Mouse (Mus musculus) embryo, embryonic 9.5 days (tissue): ENCODE measurements around the gene Prkcb.

ENCODE experiments used
- DNase-seq: peaks from one replicate; pipeline ENCODE4 v3.0.0-alpha.2; 2017; ENCODE audit errors: extremely low spot score

The Prkcb gene

DNA sequence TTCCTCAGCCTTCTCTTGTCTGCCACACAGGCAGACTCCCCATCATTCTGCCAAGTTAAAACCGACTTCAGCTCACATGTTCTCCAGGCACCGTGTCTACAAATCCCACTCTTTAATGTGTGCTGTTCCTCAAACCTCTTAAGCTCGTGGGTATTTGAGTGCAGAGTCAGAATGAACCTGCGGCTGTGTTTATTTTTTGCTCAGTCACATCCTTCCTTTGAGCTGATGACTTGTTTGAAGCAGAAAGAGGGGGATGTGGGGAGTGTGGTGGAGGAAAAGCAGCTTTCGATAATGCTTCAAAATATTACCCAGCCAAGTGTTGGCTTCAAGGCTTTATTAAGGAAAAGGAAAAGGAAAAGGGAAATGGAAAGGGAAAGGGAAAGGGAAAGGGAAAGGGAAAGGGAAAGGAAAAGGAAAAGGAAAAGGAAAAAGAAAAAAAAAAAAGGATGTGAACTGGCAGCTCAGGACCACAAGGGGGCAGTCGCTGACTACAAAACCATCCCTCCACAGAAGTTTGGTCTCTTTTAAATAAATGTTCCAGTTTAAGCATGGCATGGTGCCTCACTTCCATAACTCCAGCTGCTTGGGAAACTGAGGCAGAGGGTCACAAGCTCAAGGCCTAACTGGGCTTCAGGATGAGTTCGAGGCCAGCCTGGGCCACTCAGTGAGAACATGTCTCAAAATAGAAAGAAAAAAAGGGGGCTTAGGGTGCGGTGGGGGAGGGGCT lies 177.4 kb downstream of the Prkcb start:
- peak; percentile 27 for DNase-seq

DNA sequence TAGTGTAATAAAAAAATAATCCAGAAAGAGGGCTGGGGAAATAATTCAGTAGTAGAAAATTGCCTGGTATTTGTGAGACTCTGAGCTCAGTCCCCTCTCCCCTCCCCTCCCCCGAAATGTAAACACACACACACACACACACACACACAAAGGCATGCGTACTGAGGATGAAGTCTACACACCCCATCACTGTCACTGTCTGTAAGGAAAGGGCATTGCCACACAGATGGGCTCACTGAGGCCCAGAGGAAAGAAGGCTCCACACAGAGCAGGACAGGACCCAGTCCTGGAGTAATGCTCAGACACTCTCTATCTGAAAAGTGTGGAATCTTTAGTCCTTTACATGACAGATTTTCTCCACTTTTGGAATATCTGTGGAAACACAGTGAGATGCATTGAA lies 178.2 kb downstream of the Prkcb start:
- DNase-seq, result no peak

DNA sequence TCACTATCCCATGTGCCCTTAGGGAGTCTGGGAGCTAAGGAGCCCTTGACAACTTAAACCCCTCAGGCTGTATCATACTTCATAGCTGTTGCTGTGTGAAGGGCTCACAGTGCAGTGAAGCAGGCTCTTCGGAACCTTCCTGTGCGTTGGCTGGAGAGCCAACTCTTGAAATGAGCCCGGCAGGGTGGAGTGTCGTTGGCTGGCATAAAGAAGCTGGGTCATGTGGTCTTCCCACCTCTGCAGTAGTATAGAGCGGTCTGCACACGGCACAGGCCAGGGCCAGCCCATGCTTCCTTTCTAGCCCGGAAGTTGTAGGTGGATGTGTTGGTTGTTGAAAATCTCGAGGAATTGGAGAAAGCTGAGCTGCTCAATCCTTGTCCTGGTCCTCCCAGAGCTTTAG lies 179.3 kb downstream of the Prkcb start:
- no peak for DNase-seq

DNA sequence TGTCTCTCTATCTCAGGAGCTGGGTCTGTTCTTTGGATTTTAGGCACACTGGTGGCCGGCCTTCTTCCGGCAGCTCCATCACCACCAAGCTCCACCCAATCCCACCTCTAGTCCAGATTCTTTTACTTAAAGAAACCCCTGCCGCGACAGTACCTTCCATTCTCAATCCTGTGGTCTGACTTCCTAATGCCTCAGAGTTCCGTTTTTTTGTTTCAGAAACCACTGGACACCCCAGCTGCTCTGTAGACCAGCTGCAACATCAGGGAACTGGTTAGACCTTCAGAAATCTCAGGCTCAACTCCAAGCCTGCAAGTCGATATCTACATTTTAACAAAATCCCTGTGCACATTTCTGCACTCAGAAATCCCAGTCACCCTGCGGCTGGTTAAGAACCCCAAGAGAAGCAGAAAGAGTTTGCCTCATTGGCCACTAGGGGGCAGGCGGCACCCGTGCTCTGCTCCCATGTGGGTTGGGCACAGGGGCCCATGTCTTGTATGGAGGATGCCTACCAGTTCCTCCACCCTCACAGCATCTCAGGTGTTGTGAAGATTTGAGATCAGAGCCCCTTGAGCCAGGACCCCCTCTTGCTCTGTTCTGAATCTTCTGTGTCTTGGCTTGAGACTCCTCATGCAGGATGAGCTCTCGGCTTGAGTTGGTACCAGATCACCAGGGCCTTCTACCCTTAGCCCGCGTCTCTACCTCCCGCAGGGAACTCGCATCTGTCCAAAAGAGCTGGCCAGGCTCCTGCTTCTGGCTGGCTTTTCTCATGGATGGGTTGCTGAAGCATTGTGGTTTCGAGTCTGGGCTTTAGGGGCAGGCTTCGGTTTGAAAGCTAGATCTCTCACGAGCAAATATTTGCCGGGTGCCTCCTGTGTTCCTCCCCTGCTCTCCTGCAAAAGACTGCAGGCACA lies 182.1 kb downstream of the Prkcb start:
- DNase-seq, result peak; percentile 71

DNA sequence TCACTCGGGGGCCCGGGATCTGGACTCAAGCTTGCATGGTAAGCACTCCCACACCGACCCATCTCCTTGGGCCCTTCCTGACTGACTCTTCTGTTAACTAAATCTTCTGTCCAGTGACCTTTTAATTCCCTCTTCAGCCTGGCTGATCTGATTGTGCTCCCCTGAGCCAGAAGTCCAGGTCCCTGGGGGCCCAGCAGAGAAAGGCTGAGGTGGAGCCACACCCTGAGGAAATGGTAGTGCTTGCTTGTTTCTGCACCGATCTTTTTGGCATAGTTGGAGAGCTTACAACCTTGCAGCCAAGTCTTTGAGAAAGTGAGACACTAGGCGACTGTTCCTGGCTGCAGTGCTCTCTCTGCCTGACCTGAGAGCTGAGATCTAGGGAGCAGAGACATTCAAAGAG lies 183.7 kb downstream of the Prkcb start:
- no peak for DNase-seq

DNA sequence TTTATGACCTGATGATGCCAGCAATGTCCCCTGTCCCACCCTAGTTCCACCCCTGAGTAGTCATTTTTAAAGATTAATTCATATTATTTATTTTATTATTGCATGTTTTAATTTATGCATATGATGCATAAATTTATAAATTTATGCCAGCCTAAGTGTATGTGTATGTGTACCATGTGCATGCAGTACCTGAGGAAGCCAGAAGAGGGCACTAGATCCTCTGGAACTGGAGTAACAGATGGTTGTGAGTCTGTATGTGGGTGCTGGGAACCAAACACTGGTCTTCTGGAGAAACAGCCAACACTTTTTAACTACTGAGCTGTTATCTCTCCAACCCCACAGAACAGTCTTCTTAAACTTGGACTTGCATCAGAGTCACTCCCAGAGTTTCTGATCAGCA lies 186.5 kb downstream of the Prkcb start:
- no peak for DNase-seq

DNA sequence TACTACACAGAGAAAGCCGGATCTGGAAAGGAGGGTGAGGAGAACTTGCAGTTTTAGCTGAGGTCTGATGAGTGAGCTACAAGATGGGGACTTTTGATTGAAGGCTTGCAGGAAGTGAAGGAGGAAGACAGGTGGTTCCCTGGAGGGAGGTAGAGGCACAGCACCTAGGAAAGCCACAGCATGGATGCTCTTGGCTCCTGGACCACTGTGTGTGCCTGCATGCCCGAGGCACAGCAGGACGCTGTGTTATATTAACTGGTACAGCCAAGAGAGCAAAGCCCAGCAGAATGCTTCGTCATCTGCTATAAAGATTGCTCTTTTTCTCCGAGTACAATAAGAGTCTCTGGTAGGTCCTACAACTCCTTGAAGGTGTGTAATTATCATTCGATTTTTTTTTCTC lies 188.1 kb downstream of the Prkcb start:
- DNase-seq, result no peak

DNA sequence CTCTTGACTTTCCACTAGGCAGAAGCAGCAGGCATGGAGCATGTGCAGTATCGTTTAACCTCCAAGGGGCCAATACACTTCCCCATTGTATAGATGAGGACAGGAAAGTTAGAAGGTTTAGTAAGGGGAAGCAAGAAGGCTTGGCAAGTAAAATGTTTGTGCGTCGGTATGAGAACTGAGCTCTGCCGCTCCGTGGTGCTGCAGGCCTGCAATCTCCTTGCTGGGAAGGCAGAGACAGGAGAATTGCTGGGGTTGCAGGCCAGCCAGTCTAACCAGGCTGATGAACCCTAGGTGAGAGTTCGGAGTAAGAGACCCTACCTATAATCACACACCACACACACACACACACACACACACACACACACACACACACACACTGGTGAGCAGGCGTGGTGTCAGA lies 188.6 kb downstream of the Prkcb start:
- no peak for DNase-seq

DNA sequence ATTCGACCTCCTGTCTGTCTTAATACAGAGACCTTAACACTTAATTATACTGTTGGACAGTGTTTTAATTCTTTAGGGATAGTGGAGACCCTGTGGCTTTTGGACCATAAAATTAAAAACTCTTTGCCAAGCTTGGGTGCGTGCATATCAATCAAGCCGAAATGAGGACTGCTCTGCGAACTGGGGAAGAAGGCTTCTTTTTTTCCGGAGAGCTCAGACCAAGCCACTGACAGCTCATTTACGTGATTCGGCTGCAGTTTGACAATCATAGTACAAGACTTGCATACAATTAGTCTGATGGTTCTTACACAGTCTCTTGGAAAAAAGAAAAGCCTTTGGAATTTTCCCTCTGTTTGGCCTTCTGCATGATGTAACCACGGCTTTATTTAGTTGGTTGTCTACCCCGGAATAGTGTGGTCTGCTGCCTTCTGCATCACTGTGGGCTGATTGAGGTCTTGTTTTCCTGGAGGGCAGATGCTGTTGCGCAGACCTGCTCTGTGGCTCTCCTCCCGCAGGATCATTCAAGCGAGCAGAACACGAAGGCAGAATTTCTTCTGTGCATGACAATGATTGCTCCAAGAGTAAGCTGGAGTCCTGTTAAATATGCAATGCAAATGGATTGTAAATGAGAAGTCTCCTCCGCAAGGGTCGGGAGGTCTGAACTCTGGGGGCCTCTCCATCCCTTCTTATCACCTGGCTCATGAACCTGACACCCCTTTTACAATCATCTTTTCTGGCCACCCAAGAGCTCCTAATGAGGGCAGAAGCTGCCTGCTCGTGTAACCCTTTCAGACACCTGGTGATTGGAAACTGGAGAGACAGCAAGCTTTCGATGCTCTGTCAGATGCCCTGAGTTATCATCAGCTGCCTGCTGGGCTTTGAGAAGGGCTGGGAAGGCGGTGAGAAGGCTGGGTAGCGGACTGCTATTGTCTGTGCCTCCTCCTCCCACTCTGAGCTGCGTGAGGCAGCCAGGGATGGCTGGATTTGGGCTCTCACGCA lies 189.3 kb downstream of the Prkcb start:
- peak; percentile 4 for DNase-seq

DNA sequence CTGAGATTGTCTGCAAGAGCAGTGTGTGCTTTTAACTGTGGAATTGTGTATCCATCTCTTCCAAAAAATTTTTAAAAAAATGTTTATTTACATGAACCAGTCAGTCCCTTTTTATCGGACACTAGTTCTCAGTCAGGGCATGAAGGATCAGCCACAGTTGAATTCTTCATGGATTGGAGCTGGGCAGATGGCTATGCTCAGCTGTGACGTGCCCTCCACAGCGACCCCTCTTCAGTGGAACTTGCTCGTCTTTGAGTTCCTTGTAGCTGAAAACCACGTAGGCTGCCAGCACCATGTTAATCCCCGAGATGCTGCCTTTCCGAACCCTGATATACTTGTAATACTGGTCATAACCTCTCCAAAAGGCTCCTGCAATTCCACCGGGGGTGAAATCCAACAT lies 195.4 kb downstream of the Prkcb start:
- DNase-seq, result no peak

DNA sequence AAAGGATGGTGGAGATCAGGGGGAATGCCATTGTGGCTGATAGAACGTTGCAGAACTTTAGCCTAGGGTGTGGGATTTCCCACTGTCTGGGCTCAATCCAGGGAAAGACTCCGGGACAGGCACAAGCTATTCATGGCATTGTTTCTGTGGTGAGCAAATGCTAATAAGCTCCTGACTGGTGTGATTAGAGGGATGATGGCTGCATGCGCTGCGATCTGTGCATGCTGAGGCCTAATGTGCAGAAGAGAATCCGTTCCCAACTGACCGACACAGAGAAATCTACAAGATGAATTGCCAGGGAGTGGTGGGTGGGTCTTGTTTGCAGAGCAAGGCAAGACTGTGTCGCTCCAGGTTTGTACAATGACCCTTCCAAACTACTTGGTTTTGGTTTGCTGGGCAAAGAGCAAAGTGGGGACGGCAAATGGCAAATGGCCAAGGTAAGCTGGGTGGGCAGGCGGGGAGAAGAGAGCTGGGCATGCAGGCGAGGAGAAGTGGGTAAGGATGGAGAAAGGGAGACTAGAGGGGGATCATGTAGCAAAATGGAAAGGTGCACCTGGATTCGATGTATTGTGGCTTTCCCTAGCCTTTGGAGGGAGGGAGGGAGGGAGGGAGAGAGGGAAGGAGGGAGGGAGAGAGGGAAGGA lies 199.5 kb downstream of the Prkcb start:
- no peak for DNase-seq

DNA sequence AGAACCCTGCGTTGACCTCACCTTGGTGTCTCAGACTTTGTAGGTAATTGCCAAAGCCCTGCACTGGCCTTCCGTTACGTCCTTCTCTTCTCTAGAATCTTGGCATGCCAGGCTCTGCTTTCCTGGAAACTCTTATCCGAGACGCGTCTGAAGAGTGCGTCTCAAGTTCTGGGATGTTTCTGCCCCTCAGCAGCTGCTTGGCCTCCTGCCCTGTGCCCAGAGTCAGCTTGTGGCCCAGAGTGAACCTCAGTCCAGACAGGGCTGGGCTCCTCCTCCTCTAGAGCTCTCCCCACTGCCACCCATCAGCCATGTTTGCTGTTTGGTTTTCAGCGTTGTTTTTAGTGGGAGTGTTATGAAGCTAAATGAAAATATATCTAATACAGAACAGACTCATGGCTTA lies 203.5 kb downstream of the Prkcb start:
- DNase-seq, result no peak

DNA sequence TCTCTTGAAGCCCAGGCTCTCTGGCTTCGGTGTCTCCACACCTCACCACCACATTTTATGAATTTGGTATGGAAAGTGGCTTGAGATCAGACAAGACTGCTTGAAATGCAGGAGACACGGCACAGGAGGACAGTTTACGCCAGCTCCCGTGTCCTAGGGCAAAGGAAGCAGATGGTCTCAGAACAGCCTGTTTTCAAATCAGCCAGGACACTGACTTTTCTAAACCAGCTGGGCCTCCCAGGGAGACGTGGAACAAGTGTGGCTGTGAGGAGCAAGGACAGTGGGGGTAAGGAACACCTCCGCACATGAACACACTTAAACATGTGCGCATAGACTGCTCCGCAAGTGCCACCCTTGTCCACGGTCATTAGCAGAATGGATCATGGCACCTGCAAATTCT lies 204.4 kb downstream of the Prkcb start:
- DNase-seq, result no peak

DNA sequence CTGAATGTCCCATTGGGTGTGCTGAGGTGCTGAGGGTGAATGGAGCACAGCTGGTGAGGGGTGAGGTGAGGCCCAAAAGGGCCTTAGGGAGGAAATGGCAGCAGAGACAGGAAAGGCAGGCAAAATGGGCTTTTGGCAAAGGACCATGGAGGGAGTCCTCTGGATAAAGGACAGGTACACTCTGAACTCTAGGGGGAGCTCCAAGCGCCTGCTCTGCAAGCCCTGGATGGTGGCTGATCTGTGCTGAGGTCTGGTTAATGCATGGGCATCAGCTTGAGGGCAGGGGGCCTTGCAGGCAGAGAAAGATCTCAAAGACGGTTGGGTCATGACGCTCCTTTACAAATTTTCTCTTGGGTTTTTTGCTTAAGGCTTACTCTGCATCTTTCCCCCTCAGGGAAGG lies 205.5 kb downstream of the Prkcb start:
- peak; percentile 40 for DNase-seq

DNA sequence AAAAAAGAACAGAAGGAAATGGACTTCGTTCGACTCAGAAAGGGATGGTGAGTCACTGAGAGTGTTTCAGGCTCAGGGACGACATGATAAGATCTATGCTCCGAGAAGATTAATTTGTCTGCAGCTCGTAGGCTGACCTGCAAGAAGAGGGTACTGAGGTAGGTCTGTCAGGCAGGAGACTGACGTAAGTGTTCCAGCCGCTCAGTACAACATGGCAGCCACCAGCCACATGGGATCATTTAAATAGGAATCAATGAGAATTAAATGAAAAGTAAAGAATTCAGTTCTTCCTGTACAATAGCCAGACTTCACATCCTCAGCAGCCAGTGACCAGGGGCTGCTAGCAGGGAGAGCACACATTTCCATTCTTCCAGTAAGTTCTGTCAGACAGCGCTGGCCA lies 209.0 kb downstream of the Prkcb start:
- no peak for DNase-seq

DNA sequence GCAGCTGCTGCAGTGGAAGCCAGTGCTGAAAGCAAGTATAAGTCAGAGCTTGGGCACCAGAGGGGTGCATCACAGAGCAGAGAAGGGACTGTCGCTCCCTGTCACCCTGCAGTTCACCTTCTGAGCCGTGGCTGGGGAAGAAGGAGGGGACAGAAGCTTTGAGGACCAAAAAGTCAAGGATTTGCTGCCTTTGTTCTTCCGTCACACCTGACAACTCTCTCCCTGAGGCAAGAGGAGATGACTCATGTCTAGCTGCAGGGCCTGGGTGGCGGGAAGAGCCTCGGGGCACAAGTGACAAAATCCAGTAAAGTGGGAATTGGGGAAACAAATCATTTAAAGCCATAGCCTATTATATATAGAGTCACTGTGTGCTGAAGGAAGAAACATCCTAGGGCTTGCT lies 209.9 kb downstream of the Prkcb start:
- DNase-seq, result no peak

DNA sequence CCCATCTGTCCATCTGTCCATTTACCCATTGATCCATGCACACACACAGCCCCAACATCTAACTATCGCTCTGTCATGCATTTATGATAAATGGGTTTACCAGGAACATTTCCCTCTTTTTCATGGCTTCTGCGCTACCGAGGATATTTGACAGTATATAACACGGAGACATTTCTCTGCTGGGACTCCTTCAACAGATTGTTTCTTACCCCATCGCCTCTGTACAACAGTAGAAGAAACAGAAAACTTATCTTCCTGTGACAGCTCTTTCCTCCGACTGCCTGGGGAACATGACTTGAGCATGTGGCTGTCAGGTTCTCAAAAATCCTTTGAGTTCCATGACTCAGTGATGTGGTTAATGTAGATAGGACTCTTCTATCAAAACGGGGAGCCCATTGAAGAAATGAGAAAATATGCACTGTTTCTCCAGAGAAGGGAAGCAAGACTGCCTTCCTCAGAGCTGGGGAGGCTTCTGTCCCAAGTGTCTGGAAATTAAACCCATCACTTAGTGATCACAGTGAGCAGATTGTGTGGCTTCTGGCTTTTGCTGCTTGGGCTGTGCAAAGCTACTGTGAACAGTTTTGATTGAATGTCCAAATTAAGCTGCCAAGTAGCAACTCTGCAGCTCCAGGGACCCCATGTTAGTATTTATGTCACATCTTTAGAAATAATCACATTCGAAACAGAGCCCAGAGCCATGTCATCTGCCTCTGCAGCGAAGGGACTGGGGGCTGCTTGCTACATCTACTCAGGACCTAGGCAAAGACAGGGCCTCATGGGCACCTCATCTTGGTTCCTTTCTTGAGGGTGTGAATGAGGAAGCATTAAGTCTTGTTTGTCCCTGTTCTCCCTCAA lies 211.4 kb downstream of the Prkcb start:
- no peak for DNase-seq

DNA sequence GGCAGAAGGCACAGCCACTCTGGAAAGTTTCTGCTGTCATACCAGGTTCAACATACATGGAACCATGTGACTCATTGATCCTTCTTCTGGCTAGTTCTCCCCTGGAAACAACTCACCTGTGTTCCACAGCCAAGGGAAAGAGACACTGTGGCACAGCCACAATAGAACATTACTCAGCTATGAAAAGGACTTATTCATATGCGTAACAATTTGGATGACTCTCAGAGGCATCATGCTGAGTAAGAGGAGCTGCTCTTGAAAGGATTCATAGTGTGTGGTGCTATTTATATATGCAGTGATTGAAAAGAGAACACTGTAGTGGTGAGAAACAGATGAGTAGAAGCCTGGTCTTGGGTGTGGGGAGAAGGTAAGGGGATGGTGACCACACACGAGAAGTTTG lies 217.9 kb downstream of the Prkcb start:
- no peak for DNase-seq

DNA sequence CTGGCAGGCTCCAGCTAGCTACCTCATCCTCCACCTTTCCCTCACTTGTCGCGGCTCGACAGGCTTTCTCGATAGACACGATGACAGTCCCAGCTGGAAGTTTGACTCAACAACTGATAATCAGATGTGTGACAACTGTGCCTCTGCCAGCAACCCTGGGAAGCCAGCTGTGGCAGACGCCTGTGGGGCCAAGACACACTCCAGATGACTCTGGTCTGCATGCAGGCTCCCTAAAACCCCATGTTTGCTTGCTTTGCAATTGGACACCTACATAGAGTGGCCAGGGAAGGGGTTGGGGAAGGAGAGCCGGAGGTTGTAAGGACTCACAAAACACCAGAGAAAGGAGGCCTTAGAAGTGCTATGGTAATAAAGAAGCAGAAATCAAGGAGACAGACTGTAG lies 221.4 kb downstream of the Prkcb start:
- DNase-seq, result no peak

DNA sequence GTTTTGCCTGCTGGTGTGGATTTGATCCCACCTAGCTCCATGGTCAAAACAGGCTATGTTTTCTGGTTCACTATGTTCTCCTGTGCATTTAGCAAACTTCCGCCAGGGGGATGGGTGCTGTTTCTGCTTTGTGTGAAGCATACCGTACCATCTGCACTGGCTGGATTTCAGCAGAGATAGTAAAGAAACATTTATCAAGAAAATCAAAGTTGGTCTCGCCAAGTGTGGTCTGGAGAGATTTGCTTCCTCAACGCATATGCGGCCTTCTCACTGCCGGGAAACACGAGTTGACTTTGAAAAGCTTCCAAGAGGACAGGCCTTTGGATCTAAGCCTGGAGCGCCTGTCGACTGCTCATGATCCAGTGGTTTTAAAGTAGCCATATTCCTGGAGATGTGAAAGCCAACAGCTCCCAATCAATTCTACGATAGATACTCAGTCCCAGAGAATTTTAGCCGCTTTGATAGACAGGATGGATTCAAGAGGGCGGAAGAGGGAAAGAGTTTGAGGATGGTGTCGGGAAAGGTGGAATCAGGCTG lies 223.9 kb downstream of the Prkcb start:
- no peak for DNase-seq
